Mouse (Mus musculus) liver, embryonic 14.5 days (tissue): ENCODE data around the gene Zfp626.

Experiments
- CTCF ChIP-seq: IDR thresholded peaks from 2 replicates; pipeline ENCODE4 v1.5.1; 2016; ENCODE audit warnings: antibody characterized with exemption, low read depth, control low read depth
- EP300 ChIP-seq: IDR thresholded peaks from 2 replicates; pipeline ENCODE4 v1.6.1; 2016; ENCODE audit warnings: antibody characterized with exemption, low read depth

DNA sequence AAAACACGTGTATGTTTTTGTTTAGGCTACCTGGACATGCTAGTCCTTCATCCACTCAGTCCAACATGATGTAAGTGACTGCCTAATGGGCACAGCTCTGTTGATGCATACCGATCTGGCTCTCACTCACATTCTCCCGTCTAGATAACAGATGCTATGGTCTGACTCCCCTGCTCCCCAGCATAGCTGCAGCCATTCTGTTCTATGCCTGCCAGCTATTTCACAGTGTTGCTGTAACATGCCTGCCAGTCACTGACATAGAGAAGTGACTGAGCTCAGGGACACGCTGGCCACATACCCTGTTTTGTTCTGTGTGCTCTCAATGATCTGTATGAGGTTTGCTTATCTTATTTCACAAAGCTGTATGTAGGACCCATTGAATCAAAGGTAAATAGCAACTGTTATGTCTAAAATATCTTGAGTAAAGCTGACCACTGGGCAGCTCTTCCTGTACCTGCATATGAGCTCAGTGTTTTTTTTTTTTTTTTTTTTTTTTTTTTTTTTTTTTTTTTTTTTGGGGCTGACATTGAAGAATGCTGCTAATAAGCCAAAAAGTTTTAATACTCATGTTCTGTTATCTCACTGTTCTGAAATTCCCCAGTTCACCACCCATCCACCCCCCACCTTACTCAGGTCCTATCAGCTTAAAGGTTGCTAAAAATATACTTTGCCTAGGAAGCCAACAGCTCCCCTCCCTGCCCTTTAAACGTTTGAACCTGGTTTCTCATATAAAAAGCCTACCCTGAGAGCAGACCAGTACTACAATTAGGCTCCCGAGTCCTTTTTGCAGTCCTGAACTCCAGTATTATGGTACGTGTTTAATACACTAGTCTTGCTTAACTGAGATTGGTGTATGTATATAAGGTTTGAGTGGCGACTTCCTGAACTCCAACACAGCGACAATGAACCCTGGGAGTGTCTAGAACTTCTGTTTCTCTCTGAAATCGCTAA is 52.6 kb downstream of the Zfp626 start:
- TF ChIP-seq CTCF, result no peak
- TF ChIP-seq EP300, result no peak
